Mouse (Mus musculus) liver, embryonic 14.5 days (tissue): ENCODE measurements around the gene Zfp423.

Source experiments
- CTCF ChIP-seq: IDR thresholded peaks from 2 replicates; pipeline ENCODE4 v1.5.1; 2016; ENCODE audit warnings: antibody characterized with exemption, low read depth, control low read depth
- EP300 ChIP-seq: IDR thresholded peaks from 2 replicates; pipeline ENCODE4 v1.6.1; 2016; ENCODE audit warnings: antibody characterized with exemption, low read depth

- TF ChIP-seq CTCF (no peak), EP300 (no peak)
Observed at GRCm38 (mm10) chr8:87740946-87741530, 218.4 kb downstream of the Zfp423 start.
